Mouse (Mus musculus) bone marrow, adult 2 months (tissue): ENCODE results near the gene C87436.

Experiments
- CTCF ChIP-seq: fragments of 200-500 bp; IDR thresholded peaks from 2 replicates; pipeline ENCODE4 v1.5.1; 2011; ENCODE audit warnings: low read length, control low read depth; ENCODE audit not compliant: control insufficient read depth, insufficient read depth
- POLR2A ChIP-seq: fragments of 200-500 bp; IDR thresholded peaks from 2 replicates; pipeline ENCODE4 v1.6.1; 2011; ENCODE audit warnings: low read depth, mild to moderate bottlenecking, control low read depth, low read length, borderline replicate concordance; ENCODE audit not compliant: control insufficient read depth

GRCm38 (mm10) chr6:86399995-86400394 lies 38.2 kb upstream of the C87436 start:
- TF ChIP-seq CTCF (no peak), POLR2A (no peak)
